Mouse (Mus musculus) megakaryocyte, adult 5-6 weeks (primary cell): ENCODE data around the gene Pcx. TPM values are rescaled to one million over a fixed set of nuclear protein-coding genes. Genes with fewer than 3 reads are reported as not detected.

Source experiments
- ATAC-seq: 2 replicates; pipeline ENCODE4 v1.8.0; 2016; ENCODE audit warnings: mild to moderate bottlenecking, inconsistent platforms; ENCODE audit not compliant: poor library complexity, severe bottlenecking
- total RNA-seq, 2 experiments: library from RNA; stranded (forward) in 1 of 2; stranded (reverse) in 1 of 2; fragments of 153-499, 151-499 nt in 1 of 2; fragments of 221-1000, 200-1000 nt in 1 of 2; gene quantifications; 2 replicates each; pipeline versions ENCODE4 v1.2.3 to v1.2.4; 2015 to 2017

Pcx gene
- total RNA-seq, 2 experiments from 2014 or later, result 0.22 to 0.62 TPM

DNA sequence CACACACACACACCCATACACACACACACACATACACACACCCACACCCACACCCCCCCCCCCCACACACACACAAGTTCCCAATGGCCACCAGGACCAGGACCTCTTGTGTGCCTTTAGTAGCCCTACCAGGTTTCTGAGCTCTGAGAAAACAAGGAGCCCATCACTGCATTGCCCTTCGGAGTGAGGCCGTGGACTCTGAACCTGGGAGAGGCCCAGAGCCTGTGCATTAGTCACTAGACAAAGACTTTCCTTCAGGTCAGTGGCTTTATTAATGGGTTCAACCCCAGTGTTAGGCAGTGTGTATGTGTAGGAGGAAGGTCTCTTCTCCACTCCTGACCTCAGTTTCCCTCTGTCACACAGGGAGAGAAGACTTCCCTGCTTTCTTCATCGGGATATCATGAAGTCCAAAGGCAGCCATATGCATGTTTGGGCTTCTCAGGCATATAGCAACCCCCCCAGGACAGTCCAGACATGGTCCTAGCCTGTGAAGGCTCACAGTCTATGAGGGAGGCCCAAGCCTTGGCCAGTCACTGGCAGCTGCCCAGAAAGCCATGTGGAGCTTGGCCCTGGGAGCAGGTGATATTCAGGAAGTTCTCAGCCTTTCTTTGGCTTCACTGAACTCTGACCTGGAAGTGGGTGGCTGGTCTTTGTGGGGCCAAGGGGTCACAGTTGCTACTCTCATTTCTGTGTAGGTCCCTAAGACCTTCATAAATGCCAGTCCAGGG is 13.6 kb upstream of the Pcx start:
- ATAC-seq, result no peak

DNA sequence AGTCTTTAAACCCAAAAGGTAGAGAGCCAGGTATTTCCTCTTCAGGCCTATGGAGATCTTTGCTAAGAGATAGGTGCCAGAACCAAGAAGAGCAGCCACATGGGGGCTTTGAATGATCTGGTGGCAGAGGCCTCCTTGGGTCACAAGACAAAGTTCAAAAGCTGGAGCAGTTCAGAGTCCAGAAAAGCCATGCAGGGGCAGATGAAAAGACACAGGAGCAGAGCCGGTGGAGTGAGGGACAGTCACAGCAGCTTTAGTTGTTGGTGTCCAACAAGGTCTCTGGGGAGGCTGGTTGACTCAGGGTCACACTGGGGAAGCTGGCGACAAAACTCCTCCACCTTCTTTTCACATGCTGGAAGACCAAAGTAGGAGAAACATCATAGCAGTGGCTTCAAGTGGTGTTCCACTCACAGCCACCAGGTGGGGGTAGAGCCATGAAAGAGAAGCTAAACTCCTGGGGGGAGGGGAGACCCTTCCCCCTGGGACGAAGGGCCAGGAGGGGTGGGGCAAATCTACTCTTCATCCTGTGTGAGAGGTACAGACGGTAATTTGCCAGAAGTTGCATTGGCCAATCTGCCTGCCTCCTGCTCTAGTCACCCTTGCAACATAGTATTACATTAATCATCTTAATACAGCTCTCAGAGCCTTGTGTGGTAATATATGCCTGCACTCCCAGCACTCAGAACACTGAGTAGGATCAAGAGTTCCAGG is 12.9 kb upstream of the Pcx start:
- peak; percentile 59 for ATAC-seq

DNA sequence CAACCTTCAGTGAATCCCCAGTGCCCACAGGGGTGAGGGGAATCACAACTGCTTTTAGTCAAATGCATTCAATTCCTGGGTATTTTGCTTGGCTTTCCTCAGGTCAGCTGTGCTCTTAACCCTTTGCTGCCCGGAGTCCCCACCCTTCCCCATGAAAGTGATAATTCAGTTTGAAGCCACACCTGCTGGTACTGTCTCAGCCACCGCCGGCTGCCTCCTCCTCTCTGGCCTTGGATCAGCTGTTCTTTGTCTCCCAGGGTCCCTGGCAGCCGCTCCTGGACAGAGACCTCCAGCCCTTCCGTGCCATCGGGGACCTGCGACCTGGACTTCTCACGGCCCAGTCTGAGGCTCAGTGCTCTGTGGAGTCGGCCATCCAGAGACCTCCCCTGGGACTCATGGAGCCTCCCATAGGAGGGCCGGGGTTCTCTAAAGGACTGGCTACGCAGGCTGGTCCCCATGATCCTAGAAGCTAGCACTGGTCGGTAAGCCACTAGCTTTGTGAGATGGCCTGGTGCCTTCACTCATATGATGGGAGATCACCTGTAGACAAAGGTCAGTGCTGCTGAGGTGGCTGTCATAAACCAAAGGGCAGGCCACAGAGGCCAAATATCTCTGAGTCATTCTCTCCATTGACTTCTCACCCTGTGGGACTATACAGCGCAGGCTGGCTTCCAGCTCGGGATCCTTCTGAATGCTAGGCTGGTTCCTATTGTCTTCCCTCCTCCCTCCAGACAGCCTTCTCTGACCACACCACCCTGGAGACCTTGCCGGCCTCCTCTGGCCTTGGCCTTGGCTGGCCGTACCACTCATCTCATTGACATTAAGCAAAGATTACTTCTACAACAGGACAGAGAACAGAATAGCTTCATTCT is 12.0 kb upstream of the Pcx start, which contains the start of gene 2010003K11Rik:
2010003K11Rik (minus strand) TSS at position 522 of the 872 bp plus-strand sequence.
- ATAC-seq, result no peak

DNA sequence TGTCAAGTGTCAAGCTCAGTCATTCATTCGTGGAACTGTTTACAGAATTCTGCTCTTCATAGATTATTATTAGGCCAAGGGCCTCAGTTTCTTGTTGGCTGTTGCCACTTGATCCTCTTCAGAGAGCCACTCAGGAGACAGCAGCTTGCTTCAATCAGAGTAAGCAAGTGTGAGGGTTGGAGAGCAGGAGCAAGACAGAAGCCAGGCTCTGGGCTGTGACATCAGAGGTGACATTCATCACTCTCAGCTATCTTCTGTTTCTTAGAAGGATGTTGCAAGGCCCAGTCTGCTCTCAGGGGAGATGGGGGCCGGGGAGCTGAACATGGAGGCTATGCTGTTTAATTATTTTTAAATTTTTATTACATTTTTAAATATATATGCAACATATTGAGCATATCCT is 7.6 kb upstream of the Pcx start:
- ATAC-seq, result no peak

DNA sequence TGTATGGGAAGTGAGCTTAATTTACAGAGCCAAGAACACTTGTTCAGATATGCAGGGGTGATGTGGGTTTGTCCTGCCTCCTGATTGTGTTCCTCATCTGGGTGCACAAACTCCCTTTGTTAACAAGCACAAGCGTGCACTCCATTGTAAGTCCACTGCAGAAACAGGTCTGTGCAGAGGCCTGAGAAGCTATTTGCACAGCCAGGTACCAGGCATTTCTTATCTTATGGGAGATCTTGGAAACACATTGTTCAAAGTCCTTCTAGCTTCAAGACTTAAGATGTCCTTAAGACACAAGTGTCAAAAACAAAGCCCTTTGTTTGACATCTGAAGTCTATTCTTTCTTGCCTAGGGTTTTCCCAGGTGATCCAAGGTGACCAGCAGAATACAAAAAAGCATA is 5.4 kb upstream of the Pcx start:
- ATAC-seq, result no peak

DNA sequence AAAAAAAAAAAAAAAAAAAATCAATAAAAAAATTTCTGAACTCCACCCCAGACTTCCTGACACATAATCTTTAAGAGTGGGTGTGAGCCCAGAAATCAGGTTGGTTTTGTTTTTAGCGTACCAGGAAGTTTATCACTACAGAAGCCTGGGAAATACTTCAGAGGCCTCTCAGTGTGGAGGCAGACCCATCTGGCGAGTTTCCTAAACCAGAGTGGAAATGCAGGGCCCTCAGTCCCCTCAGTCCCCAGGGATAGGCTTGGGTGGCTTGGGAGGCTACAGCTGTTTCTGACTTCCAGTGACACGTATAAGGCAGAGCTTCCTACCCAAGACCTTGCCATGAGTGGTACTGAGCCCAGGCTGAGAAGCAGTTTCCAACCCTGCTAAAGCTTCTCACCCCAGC is 2.5 kb upstream of the Pcx start:
- no peak for ATAC-seq

DNA sequence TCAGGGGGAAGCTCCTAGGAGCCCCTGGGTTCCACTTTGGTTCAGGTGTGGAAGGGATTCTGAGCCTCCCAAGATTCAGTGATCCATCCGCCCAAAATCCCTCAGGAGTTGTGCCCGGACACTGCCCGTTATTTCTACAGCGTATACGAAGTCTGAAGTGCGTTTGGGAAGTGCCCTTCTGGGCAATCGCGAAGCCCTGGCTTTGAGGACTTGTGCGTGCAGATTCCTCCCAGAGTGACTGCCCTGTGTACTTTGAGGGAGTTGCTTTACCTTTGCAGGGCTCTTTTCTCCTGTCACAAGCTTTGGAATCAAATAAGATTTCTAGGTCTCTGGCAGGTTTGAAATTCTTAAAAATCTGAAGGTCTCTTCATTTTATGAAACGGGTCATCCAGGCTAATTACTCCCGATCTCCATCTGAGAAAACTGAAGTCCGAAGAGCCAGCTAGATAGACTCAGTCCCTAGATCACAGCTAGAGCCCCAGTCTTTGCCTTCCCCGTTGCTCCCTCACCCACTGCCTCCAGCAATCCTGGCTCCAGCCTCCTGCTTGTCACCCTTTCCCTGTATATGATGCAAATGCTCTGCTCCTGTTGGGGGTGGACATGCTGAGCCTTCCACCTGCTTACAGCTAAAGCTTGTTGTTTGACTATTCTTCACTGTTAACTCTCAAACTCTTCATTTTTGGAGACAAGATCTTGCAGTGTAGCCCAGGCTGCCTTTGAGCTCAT is 1.0 kb downstream of the Pcx start:
- ATAC-seq, result no peak

DNA sequence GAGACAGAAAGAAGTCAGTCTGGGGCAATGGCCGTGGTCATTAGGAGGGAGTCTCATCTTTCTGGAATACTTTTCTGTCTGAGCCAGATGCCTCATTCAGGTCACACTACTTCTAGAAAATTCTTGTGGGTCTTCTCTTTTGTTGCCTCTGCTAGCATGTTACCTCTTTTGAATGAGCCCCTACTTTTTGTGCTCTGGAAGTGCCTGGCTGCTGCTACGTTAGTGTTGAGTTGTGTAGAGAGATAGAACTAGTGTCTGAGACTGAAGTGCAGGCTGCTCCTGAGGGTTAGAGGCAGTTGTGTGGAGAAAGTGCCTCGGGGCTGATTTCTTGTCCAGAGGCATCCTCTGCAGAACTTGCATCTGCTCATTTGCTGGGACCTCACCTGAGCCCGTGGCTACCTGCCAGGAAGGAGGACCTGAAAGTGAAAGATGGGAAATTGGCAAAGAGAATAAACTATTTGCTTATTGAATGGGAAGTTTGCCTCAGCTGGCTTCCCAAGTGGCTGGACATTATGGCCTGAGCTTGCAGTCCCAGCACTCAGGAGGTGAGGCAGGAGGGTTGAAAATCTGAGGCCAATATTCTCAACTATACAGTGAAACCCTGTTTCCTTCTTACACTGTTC is 3.1 kb downstream of the Pcx start:
- ATAC-seq, result no peak

DNA sequence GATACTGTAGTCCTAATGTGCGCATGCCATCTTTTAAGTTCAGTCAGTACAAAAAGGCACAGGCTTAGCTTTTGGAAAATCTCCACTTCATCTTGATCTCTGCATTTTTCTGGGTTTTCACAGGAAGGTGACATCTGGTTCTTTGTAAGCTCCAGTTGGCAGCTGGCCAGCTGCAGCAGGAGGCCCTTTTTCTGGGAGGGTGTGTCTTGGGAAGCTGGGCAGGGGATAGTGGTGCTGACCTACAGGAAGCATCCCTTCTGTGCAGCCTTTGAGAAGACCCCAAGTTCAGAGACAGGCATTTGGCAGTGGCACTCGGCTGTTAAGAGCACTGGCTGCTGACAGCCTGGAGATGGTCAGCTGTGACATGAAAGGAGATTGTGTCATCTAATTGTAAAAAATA is 5.5 kb downstream of the Pcx start:
- no peak for ATAC-seq

DNA sequence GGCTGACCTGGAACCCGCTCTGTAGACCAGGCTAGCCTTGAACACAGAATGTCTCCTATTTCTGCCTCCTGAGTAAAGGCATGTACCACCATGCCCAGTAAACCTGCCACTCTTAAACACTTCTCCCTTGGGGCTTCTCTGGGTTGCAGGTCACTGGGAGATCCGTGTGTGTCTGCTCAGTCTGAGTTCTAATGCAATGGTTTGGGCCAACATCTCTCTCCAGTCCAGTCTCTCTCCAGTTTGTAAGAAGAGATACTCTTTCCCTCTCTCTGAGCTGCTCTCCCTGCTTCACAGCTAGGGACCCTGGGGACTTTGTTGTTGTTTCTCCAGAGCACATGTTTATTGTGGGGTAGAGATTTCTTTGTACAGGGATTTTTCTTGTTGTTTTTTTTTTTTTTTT is 6.0 kb downstream of the Pcx start:
- ATAC-seq, result no peak

DNA sequence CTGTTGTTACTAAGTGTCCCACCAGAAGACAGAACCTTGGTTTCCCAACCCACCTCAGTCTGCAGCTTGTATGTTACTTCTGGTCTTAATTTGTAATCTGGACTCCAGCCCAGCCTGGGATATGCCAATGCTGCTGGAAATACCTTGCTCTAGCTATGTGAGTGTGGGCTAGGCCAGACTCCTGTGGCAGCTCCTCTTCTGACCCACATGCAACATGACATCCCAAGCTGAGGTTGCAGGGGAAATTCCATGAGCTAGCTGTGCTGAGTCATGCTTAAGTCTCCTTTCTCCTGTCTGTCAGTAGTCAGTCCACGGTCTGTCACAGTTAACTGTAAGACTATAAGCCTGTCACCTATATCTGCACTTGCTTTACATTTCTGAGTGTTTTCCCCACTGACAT is 7.2 kb downstream of the Pcx start:
- ATAC-seq, result no peak

DNA sequence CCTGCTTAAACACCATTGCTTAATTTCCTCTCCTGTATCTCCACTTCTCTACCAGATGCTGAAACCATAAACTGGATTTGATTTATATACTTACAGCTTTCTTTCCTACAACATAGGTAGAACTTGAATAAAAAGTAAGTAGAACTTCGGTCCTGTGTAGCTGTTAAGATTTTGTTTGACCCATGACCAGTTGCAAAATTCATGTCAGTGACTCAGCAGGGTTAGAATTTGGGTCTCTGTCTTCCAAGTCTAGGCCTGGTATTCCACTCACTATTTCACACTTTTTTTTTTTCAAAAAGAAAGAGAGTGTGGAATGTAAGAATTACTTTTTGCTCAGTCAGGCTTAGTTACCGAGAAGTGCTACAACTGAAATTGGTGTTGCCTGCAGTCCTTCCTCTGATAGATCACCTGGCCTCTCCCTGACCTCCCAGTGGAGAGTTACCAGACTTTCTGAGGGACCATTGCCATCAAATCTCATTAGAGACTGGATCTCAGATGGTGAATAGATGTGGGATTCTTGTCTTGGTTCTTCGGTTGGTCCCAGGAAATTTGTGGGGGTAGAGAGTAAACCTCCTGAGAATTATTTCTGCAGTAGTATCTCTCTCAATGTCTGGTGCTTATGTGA is 11.3 kb downstream of the Pcx start:
- ATAC-seq, result no peak

DNA sequence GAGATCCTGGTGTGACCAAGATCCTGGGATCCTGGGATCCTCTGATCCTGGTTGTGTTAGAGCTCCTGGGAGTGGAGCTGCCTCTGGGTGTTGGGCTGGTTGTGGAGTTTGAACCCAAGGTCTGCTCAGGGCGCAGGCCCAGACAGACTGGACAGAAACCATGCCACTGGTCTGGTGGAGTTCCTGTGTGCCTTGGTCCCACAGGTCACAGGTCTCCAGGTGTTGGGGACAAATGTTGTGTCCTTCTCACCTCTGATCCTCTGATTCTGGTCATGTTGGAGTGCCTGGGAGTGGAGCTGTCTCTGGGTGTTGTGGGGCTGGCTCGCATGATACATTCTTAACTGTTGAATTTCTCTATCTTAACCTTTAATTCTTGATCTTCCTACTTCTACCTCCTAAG is 24.4 kb downstream of the Pcx start:
- ATAC-seq, result no peak

DNA sequence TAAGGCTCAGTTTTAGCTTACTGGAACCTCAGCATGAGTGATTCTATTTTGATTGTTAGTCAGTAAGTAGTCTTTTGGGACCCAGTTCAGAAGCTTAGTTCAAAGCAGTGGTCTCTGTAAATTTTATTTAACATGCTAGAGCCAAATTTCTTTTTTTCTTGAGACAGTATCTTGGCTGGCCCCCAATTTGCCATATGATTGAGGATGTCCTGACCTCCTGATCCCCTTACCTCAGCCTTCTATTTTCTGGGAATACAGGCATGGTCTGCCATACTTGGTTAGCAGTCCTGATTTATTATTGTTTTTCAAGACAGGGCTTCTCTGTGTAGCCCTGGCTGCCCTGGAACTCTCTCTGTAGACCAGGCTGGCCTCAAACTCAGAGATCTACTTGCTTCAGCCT is 25.6 kb downstream of the Pcx start:
- no peak for ATAC-seq

DNA sequence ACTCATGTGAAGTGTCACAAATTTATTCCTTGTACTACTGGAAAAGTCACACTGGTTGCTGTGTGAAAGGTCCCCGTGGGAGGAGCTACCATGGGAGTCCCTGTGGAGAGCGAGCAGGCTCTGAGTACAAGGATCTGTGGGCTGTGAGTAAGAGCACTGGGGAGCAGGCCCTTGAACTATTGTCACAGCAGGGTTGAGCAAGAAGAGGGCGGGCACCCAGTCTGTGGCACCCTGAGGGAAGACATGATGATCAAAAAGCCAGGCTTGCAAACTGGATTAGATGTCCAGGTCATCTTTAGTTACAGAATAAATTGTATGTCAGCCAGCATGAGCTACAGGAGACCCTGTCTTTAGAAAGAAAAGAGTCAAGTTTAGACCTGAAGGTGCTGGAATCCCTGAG is 26.3 kb downstream of the Pcx start:
- no peak for ATAC-seq

DNA sequence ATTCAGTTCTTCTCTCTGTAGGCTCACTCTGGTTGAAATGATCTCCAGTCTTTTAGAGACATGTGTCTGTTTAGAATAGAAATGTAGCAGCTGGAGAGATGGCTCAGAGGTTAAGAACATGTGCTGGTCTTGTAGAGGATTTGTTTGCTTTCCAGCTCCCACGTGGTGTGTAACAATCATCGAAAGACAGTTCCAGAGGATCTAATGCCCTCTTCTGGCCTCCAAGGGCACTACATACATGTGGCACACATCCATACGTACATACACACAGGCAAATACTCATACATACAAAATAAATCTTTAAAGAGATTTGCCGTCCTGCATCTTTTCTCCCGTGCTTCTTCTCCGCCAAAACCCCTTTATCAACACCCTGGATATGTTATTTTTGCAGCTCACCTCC is 30.0 kb downstream of the Pcx start:
- ATAC-seq, result no peak

DNA sequence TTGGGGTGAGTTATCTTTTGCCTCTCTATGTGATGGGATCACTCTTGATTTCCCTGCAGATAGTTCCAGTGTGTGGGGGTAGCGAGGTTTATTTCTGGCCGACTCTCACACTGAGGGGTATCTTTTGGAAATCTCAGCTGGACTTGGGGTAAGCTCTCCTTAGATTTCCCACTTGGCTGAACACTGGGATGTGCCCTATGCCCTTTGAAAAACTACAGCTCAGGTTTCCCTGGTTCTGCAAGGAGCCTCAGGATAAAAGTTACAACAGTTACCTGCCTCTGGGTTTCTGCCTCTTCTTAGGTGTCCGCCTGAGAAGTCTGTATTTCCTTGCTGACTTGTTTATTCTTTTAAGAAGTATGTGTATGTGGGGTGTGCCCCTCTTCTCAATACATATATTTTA is 30.7 kb downstream of the Pcx start:
- no peak for ATAC-seq

DNA sequence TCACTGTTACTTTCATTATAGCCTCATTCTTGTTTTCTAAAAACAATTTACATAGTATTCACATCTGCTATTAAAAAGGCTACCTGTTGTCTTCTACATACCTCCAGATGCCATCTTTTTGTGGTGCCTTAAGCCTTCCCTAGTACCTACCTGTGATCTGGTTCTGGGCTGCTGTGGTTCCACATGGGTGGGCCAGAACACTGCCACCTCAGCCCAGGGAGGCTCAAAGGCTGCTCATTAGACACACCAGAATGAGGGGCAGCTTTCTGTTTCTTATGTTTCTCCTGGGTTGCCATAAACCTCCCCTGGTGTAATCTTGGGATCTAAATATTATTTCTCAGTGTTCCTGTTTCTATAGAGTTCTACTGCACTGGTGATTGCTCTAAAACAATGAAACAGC is 31.8 kb downstream of the Pcx start:
- no peak for ATAC-seq

DNA sequence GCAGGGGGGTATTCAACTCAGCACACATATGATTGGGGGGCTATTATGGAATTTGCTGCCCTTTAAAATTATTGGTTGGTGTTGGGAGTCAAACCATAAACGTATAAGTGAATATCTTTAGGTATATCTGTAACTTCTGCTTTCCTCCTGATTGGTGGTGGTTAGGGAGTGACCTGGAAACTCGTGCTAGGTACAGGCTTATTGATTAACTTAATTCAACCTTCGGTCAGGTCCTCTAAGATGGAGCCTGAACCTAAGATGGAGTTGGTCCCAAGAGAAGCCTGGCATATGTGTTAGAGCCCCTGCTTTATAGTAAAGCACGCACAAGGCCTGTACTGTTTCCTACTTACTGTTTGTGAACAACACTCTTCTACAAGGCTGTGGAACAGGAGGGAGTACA is 34.8 kb downstream of the Pcx start:
- ATAC-seq, result no peak

DNA sequence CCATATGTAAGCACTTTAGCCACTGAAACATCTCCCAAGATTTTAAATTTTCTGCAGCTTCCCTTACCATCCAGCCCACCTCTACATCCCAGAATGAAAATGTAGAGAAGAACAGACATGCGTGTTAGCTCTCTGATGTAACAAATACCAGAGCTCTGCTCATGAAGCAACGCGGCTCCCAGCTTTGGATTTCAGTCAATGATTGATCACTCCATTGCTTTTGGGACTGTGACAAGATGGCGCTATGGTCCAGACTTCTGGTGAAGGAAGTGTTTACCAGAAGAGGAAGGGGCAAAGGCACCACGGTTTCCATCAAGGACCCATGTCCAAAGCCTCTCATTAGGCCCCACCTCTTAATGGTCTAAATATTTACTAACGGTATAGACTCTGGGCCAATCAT is 35.6 kb downstream of the Pcx start:
- ATAC-seq, result no peak
